Mouse (Mus musculus) heart, postnatal 0 days (tissue): Measurements from ENCODE around the gene Slc38a2.

ENCODE experiments used
- CTCF ChIP-seq: IDR thresholded peaks from 2 replicates; pipeline ENCODE4 v1.5.1; 2016; ENCODE audit warnings: antibody characterized with exemption, control low read depth, low read depth
- EP300 ChIP-seq: IDR thresholded peaks from 2 replicates; pipeline ENCODE4 v1.6.1; 2016; ENCODE audit warnings: antibody characterized with exemption, low read depth

- TF ChIP-seq CTCF = no peak
- no peak for TF ChIP-seq EP300
Observed at GRCm38 (mm10) chr15:96743257-96743656, 43.7 kb upstream of the Slc38a2 start.
